Mouse (Mus musculus) left cerebral cortex, postnatal 4 days (tissue): Measurements from ENCODE around the gene Olfr620. TPM values are rescaled to one million over a fixed set of nuclear protein-coding genes. Genes with fewer than 3 reads are reported as not detected.

Source experiments
- DNase-seq: peaks from one replicate; pipeline ENCODE4 v3.0.0-alpha.2; 2022
- intact Hi-C: fragments of 180-260 bp; cut with DNase I; formaldehyde crosslinking; loops from one replicate; pipeline ENCODE4 v1.15.1; 2025
- microRNA-seq: library from miRNA; unstranded; fragments of <30 nt; microRNA quantifications from one replicate; pipeline ENCODE4 v1.2.0, GENCODE M21; 2022
- total RNA-seq, 2 experiments: library from RNA; stranded (reverse); gene quantifications; 2 replicates each; pipeline ENCODE4 v1.2.3; 2021

The Olfr620 gene
- not detected for total RNA-seq

- DNase-seq = no peak
- intact Hi-C loops = no loop called here
Observed at GRCm38 (mm10) chr7:103612434-103612833, at the start of gene Olfr620. Gene Olfr620 (minus strand): TSS chr7:103612534.

GRCm38 (mm10) chr7:103644070-103644469, 31.7 kb upstream of the Olfr620 start:
- DNase-seq = no peak
- intact Hi-C loops = no loop called here

GRCm38 (mm10) chr7:103642602-103643001, 30.3 kb upstream of the Olfr620 start, which contains the start of gene Olfr622:
Gene Olfr622 (minus strand): TSS chr7:103642702.
- intact Hi-C loops = no loop called here
- DNase-seq = no peak

GRCm38 (mm10) chr7:103636795-103637194, 24.5 kb upstream of the Olfr620 start:
- intact Hi-C loops = no loop called here
- DNase-seq = no peak

- intact Hi-C loops = no loop called here
- DNase-seq = no peak
Observed at GRCm38 (mm10) chr7:103607425-103607824, 4.9 kb downstream of the Olfr620 start.

GRCm38 (mm10) chr7:103600275-103600674, 12.1 kb downstream of the Olfr620 start, which contains the start of gene Olfr619:
Gene Olfr619 (plus strand): TSS chr7:103600575.
- no peak for DNase-seq
- intact Hi-C loops = no loop called here

- DNase-seq = no peak
- intact Hi-C loops = no loop called here
Observed at GRCm38 (mm10) chr7:103589803-103590202, 22.5 kb downstream of the Olfr620 start, which contains the start of gene Olfr618. Gene Olfr618 (plus strand): TSS chr7:103590103.

- intact Hi-C loops = no loop called here
- DNase-seq = no peak
Observed at GRCm38 (mm10) chr7:103572761-103573160, 39.6 kb downstream of the Olfr620 start, which contains the start of gene Olfr617. Gene Olfr617 (plus strand): TSS chr7:103573061.

- intact Hi-C loops = no loop called here
- DNase-seq = no peak
Observed at GRCm38 (mm10) chr7:103569043-103569442, 43.3 kb downstream of the Olfr620 start, which contains the start of gene Olfr616. Gene Olfr616 (minus strand): TSS chr7:103569143.

- DNase-seq = no peak
- intact Hi-C loops = no loop called here
Observed at GRCm38 (mm10) chr7:103555779-103556178, 56.6 kb downstream of the Olfr620 start, which contains the start of gene Olfr615. Gene Olfr615 (plus strand): TSS chr7:103556079.

Small RNA genes lying within 50 kb of the gene (microRNA-seq; reads per million reads assigned to microRNA genes)
- not detected for gene Gm26506

Other genes with a start within 250 kb of the Olfr620 start
- not detected for gene Olfr601, start 249.9 kb downstream of the Olfr620 start, total RNA-seq
- gene Olfr603, start 226.4 kb downstream of the Olfr620 start, total RNA-seq = not detected
- gene Usp17lc, start 197.5 kb downstream of the Olfr620 start, total RNA-seq = not detected
- gene Olfr605, start 167.1 kb downstream of the Olfr620 start, total RNA-seq = not detected
- gene Olfr606, start 163.5 kb downstream of the Olfr620 start, total RNA-seq = not detected
- gene Olfr607, start 148.4 kb downstream of the Olfr620 start, total RNA-seq = not detected
- gene Olfr608, start 142.7 kb downstream of the Olfr620 start, total RNA-seq = not detected
- gene Olfr609, start 114.5 kb downstream of the Olfr620 start, total RNA-seq = not detected
- gene Olfr610, start 100.4 kb downstream of the Olfr620 start, total RNA-seq = not detected
- gene Olfr611, start 91.7 kb downstream of the Olfr620 start, total RNA-seq = not detected
- gene Olfr612, start 69.8 kb downstream of the Olfr620 start, total RNA-seq = not detected
- not detected for gene Olfr613, start 64.5 kb downstream of the Olfr620 start, total RNA-seq
- not detected for gene Olfr615, start 56.5 kb downstream of the Olfr620 start, total RNA-seq
- not detected for gene Olfr616, start 43.4 kb downstream of the Olfr620 start, total RNA-seq
- gene Olfr617, start 39.5 kb downstream of the Olfr620 start, total RNA-seq = not detected
- not detected for gene Olfr618, start 22.4 kb downstream of the Olfr620 start, total RNA-seq
- gene Olfr619, start 12.0 kb downstream of the Olfr620 start, total RNA-seq = not detected
- gene Olfr622, start 30.2 kb upstream of the Olfr620 start, total RNA-seq = not detected
- gene Olfr623, start 51.2 kb upstream of the Olfr620 start, total RNA-seq = not detected
- under 1 TPM in 1 of 2 experiments, not detected in 1; 0.08 TPM for gene Olfr624, start 58.7 kb upstream of the Olfr620 start, total RNA-seq
- gene Olfr625-ps1, start 70.2 kb upstream of the Olfr620 start, total RNA-seq = not detected
- not detected for gene Olfr243, start 102.1 kb upstream of the Olfr620 start, total RNA-seq
- gene Olfr628, start 117.8 kb upstream of the Olfr620 start, total RNA-seq = not detected
- gene Olfr629, start 132.4 kb upstream of the Olfr620 start, total RNA-seq = not detected
- not detected for gene Olfr630, start 144.8 kb upstream of the Olfr620 start, total RNA-seq
- not detected for gene Olfr69, start 159.1 kb upstream of the Olfr620 start, total RNA-seq
- not detected for gene Olfr68, start 167.2 kb upstream of the Olfr620 start, total RNA-seq
- gene Olfr67, start 179.3 kb upstream of the Olfr620 start, total RNA-seq = not detected
- 10 to 100 TPM in 1 of 2 experiments, 1 to 10 TPM in 1; 8.8 to 20.4 TPM for gene Hbb-bt, start 201.5 kb upstream of the Olfr620 start, total RNA-seq
- 100 to 1,000 TPM in 1 of 2 experiments, 10 to 100 TPM in 1; 41.0 to 135 TPM for gene Hbb-bs, start 215.6 kb upstream of the Olfr620 start, total RNA-seq
- not detected for gene Hbb-bh2, start 228.0 kb upstream of the Olfr620 start, total RNA-seq
- not detected for gene Hbb-bh1, start 230.6 kb upstream of the Olfr620 start, total RNA-seq
- not detected for gene Hbb-y, start 240.7 kb upstream of the Olfr620 start, total RNA-seq